Mouse (Mus musculus) CD4-positive helper T cell, adult 2 months (primary cell): Measurements from ENCODE around the gene Sf3a3.

Source experiments
- DNase-seq: peaks from one replicate; pipeline ENCODE4 v3.0.0-alpha.2; 2012; ENCODE audit warnings: low read depth, missing footprints, low spot score

Gene Sf3a3

DNA sequence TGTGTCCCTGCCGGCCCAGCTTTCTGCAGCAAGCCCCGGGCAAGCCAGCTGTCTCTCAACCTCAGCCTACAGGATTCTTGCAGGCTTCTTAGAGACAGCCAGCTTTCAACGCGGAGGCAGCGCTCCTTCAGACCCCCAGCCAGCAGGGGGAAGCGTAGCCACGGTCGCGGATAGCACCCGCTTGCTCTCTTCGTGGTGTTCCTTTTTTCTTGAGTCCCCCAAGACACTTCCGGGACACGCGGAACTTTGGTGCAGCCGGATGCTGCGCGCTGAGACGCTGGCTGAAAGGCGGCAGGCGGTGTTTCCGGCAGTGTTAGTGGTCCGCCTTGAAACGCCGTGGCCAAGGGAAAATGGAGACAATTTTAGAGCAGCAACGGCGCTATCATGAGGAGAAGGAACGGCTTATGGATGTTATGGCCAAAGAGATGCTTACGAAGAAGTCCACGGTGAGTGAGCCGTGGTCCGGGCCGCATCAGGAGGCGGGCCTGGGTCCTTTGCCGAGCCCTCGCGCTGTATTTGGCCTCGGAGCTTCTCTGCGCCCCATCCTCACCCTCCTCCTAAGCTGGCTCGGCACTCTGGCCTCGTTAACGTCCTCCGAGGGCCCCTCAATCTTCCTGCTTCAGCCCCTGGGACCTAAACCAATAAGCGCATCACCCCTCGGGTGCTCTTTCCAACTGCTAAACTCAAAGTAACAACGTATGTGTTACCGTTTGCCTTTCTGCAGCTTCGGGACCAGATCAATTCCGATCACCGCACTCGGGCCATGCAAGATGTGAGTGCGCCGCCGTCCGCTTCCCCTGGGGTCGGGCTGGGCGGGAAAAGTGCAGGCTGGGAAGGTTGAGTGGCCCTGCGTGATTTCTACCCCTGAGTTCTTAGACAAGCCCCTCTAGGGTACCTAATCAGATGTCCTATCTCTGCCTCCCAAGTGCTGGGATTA, at the start of gene Sf3a3:
TSS of gene Sf3a3 (plus strand) at position 232 of the 937 bp plus-strand sequence.
- DNase-seq, result peak; percentile 97

DNA sequence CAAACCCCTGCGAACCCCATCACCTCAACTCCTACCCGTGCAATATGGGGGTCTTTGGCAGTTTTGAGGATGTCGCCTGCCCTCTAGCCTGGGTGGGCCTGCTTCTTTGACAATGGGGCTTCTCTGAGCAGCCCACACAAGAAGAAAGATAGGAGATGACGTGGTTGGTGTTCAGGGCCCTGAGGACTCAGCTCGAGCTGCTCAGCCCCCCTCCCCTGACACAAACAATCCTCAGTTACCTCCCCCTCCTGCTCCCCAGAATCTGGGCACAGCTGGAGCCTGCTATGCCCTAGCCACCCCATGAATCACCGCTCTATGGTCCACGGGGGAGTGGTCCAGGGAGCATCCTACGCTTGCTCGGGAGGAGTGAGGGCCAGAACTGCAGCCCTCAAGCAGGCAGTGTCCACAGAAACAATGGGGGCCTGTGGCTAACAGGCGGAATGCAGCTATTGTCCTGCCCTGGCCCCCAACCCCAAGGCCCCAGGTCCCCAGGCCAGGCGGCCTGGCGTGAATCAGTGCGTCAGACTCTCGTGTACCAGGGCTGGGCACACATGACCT, 47.0 kb upstream of the Sf3a3 start:
- DNase-seq, result no peak

- no peak for DNase-seq
Observed at GRCm38 (mm10) chr4:124668078-124668477, 46.5 kb upstream of the Sf3a3 start.

DNA sequence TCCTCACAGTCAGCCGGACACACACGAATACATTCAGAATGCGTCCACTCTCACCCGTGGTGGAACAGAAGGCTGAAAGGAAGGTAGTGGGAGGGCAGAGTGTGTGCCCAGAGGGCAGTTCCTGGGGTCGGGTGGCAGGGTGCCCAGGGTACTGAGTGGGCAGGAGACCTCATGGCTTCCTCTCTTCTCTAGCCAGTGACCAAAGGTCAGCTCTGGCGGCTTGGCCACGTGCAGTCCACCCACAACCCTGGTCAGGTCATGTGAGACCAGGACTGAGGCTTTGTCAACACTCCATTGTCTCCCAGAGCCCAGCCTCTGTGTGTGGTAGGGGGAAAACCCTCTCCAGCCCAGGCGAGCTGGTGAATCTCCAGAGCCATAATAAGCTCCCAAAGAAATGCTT, 44.3 kb upstream of the Sf3a3 start:
- no peak for DNase-seq

GRCm38 (mm10) chr4:124671583-124671982, 43.0 kb upstream of the Sf3a3 start:
- no peak for DNase-seq

- peak; percentile 29 for DNase-seq
Observed at GRCm38 (mm10) chr4:124672347-124673320, 41.9 kb upstream of the Sf3a3 start.

DNA sequence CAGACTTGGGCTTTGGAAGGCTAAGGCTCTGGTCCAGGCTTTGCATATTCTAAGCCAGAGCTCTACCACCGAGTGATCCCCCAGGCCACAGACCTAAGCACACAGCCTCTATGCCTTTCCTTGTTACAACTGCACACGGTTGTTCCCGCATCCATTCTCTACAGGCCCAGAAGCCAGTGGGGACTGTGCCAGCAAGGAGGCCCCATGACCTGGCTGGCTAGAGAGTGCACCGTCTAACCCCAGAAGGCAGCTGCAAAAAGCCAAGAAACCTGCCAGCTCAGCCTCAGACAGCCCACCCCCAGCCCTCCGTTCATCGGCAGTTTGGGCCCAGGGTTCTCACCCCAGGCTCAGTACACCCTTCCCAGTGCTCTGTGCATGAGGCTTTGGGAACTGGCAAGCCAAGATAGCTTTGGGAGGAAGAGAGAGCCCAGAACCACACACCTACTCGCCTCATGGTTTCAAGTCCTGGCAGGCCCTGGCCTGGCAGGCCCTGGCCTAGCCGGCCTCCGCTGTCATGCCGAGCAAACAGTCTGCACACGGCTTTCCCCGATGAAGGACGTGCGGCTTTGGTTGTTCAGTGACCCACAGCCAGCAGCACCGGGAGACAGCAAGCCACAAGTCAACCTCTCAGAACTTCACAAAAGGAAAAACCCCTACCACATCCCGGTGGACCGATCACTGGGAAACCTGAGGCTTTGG, 40.1 kb upstream of the Sf3a3 start:
- no peak for DNase-seq

- DNase-seq, result peak; percentile 72
Observed at GRCm38 (mm10) chr4:124675037-124675436, 39.5 kb upstream of the Sf3a3 start.

GRCm38 (mm10) chr4:124675958-124676357, 38.6 kb upstream of the Sf3a3 start:
- no peak for DNase-seq

DNA sequence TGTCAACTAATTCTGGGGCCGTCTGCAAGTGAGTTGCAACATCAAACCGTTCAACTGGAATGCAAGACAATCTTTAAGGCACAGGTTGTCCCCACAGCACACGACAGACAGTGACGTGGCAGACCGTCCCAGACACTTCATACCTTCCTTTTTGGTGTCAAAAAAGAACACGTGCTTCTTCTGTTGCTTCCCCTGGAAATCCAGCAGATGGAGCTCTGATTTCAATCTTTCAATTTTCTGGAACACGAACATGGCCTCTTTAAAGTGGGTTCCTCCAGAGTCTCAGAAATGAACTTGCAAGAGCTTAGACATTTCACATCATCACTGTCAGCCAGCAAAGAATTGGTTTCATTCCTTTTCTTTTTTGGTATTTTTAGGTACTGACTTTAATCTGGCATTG, 32.3 kb upstream of the Sf3a3 start:
- DNase-seq, result peak; percentile 54

DNA sequence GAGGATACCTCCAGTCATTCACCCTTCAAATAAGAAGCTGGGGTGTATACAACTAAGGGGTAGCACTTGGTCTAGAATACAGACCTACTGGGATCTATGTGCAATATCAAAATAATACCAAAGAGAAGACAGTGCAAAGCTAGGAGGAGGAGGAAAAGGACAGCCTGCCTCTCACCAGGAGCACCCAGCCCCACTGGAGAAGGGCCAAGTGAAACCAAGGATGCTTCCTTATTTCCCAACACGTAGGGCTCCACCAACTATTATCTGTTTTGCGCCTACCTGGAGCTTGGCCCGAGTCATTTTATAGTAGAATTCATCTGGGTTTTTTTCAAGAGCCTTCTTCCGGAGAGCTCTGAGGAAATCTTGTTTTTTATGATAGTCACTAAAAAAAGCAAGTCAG, 31.1 kb upstream of the Sf3a3 start:
- DNase-seq, result no peak

DNA sequence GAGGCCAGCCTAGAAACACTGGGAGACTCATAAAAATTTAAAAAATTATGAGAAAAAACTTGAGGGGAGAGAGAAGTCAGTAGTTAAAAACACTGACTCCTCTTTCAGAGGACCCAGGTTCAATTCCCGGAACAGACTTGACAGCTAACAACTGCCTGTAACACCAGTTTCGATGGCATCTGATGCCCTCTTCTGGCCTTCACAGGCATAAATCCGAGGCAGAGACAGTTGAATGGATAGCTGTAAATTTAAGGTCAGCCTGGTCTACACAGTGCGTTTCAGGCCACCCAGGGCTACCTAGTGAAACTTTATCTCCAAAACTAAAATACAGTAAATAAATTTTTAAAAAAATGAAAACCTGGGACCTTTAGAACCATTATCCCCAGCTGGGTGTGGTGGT, 29.6 kb upstream of the Sf3a3 start:
- no peak for DNase-seq

- DNase-seq, result no peak
Observed at GRCm38 (mm10) chr4:124685453-124685852, 29.1 kb upstream of the Sf3a3 start.

DNA sequence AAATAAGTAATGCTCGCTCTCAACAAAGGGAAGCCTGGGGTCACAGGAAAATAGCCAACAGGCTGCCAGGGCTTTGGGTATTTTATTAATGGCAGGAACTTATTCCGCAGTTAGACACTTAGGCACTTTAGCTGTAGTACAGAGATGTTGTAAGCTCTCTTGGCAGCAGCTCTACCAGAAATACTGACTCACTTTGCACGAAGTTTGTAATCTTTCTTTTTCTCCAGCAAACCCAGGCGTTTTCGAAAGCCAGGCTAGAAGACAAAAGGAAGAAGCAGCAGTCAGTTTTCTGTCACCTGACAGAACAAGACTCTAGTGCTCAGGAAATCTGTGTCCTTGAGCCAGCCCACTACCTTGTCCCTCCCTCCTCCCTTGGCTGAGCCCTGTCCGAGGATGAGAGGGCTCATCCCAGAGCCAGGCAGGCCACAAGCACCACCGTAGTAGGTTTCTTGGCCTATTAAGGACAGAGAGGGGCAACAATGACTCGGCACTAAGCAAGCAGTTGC, 28.6 kb upstream of the Sf3a3 start:
- DNase-seq, result no peak

DNA sequence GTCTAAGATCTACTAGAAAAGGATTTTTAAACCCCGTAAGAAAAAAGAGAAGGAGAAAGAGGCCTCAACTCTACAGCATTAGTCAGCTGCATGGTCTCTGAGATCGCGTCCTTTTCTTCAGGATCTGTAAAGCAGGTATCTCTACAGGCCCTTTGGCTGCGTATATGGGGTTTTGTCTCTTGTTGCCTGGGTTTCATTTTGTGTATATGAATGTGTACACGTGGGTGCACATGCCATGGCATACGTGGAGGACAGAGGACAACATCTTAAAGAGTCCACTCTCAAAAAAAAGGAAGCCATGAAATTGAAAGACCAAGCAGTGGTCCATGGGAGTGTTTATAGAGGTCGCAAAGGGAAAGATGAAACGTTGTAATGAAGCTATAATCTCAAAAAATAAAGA, 23.1 kb upstream of the Sf3a3 start:
- no peak for DNase-seq

DNA sequence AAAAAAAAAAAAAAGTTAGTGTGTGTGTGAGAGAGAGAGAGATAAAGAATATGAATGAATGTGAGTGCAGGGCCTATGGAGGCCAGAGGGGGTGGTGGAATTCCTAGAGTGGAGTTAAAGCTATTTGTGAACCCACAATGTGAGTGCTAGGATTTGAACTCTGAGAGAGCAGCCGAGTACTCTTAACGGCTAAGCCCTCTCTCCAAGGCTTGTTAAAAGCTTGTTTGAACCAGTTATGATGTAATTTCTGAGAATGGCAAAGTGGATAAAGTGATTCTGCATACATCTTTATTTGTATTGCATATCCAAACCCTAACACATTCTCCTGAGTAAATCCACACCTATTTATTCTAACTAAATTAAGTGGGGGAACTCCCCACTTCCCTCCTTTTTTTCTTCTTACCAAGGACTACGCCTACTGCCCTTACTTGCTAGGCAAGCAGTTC, 22.1 kb upstream of the Sf3a3 start:
- no peak for DNase-seq

- peak; percentile 91 for DNase-seq
Observed at GRCm38 (mm10) chr4:124693135-124693894, 21.3 kb upstream of the Sf3a3 start, which contains the start of gene Utp11. Utp11 (minus strand) TSS chr4:124693600.

GRCm38 (mm10) chr4:124694572-124694971, 20.0 kb upstream of the Sf3a3 start:
- no peak for DNase-seq

GRCm38 (mm10) chr4:124695786-124696516, 18.6 kb upstream of the Sf3a3 start:
- DNase-seq, result peak; percentile 40
